Mouse (Mus musculus) spleen, postnatal 14 days (tissue): ENCODE data around the gene Fndc5.

ENCODE experiments used
- DNase-seq, 2 experiments: peaks; one replicate each; pipeline ENCODE4 v3.0.0; 2021 to 2022; ENCODE audit warnings: low spot score in 2 of 2

Gene Fndc5

GRCm38 (mm10) chr4:129122719-129123118 is 14.1 kb upstream of the Fndc5 start:
- DNase-seq, result no peak

- no peak for DNase-seq
Measured at GRCm38 (mm10) chr4:129124652-129125146, 12.1 kb upstream of the Fndc5 start.

GRCm38 (mm10) chr4:129125736-129126451 is 10.9 kb upstream of the Fndc5 start:
- no peak for DNase-seq

- DNase-seq, result no peak
Measured at GRCm38 (mm10) chr4:129128582-129129338, 8.0 kb upstream of the Fndc5 start.

GRCm38 (mm10) chr4:129129387-129129786 is 7.4 kb upstream of the Fndc5 start:
- DNase-seq, result no peak

GRCm38 (mm10) chr4:129130149-129130548 is 6.7 kb upstream of the Fndc5 start:
- DNase-seq, result peak in 1 of 2 experiments; percentile 20

- DNase-seq, result no peak
Measured at GRCm38 (mm10) chr4:129130755-129131303, 6.0 kb upstream of the Fndc5 start.

- DNase-seq, result peak; percentile 41 to 68
Measured at GRCm38 (mm10) chr4:129134799-129135585, 1.8 kb upstream of the Fndc5 start.

- DNase-seq, result no peak
Measured at GRCm38 (mm10) chr4:129135637-129136036, 1.2 kb upstream of the Fndc5 start.

GRCm38 (mm10) chr4:129136189-129136578 is 615 bp upstream of the Fndc5 start:
- DNase-seq, result no peak

- no peak for DNase-seq
Measured at GRCm38 (mm10) chr4:129137392-129138321, 858 bp downstream of the Fndc5 start.

GRCm38 (mm10) chr4:129139642-129140041 is 2.8 kb downstream of the Fndc5 start:
- DNase-seq, result no peak

GRCm38 (mm10) chr4:129140808-129141207 is 4.0 kb downstream of the Fndc5 start:
- no peak for DNase-seq

- DNase-seq, result no peak
Measured at GRCm38 (mm10) chr4:129141560-129142438, 5.0 kb downstream of the Fndc5 start.

- DNase-seq, result no peak
Measured at GRCm38 (mm10) chr4:129142439-129143045, 5.7 kb downstream of the Fndc5 start.

GRCm38 (mm10) chr4:129143509-129143908 is 6.7 kb downstream of the Fndc5 start:
- DNase-seq, result no peak

- DNase-seq, result no peak
Measured at GRCm38 (mm10) chr4:129144401-129145367, 7.9 kb downstream of the Fndc5 start.

GRCm38 (mm10) chr4:129145411-129145810 is 8.6 kb downstream of the Fndc5 start:
- DNase-seq, result no peak
